9 mouse cellular contexts compared by ENCODE assay signal in the genomic region with DNA sequence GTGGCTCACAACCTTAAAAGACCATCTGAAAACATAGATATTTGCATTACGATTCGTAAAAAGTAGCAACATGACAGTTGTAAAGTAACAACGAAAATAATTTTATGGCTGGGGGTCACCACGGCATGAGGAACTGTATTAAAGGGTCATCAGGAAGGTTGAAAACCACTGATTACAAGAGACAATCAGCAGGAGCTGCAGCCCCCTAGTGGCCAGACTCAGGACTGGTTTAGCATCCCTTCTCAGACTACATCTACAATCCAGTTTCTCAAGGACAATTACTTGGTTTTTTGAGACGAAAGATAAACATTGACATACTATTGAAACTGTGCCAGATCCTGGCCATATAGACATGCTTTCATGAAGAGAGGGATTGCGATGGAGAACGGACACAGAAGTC. TPM values are rescaled to one million over a fixed set of nuclear protein-coding genes. Genes with fewer than 3 reads are reported as not detected.
DNase-seq lines count a peak whose midpoint lies in the region; ATAC-seq and TF ChIP-seq lines count a peak whose summit lies in the region.
"Had no signal": no experiment of that assay in that cellular context is flagged by ENCODE, and none has a peak within 500 bp of the region (broad histone marks: within the 10 kb centered on the region; RNA-seq: fewer than 3 reads in every experiment).

No protein-coding gene starts in this region.

- WGBS in hindbrain, embryonic 10.5 days = 60% methylated on average over 7 of the region's 7 CpGs
- 53% methylated on average over 7 of the region's 7 CpGs for WGBS in hindbrain, embryonic 16.5 days
- WGBS in midbrain, postnatal 0 days = 55% methylated on average over 7 of the region's 7 CpGs

- no peaks in the 10 kb centered on the region for H3K27me3 ChIP-seq in hindbrain, embryonic 10.5 days (ENCODE audit: insufficient read depth, poor library complexity, severe bottlenecking)
- no peaks in the 10 kb centered on the region for H3K27me3 ChIP-seq in hindbrain, embryonic 16.5 days (replicated peaks; ENCODE audit: control insufficient read depth, insufficient read depth, low read length)
- no peaks in the 10 kb centered on the region for H3K27me3 ChIP-seq in midbrain, postnatal 0 days (ENCODE audit: insufficient read depth, low read length)
- H3K27me3 ChIP-seq: embryonic facial prominence, embryonic 13.5 days had no signal

- DNase-seq in hindbrain, embryonic 10.5 days (ENCODE audit: low spot score) = peak; percentile 49
- peak; percentile 26 for DNase-seq in Muller cell, postnatal 12 days (ENCODE audit: inconsistent ontology term)
- peak; percentile 67 for DNase-seq in heart, postnatal 4 days
- DNase-seq in left cerebral cortex, adult 8-10 months (ENCODE audit: low spot score in 2 of 2) = peak; percentile 22 to 46
- peak; percentile 70 for DNase-seq in midbrain, postnatal 0 days (ENCODE audit: low spot score)
- DNase-seq in urinary bladder, postnatal 14 days (ENCODE audit: low spot score) = peak; percentile 58

- H3K4me2 ChIP-seq in hindbrain, embryonic 16.5 days (ENCODE audit: low read length) = no peak overlapping the region
- H3K4me2 ChIP-seq in midbrain, postnatal 0 days (ENCODE audit: low read depth, low read length, poor library complexity, severe bottlenecking) = no peak overlapping the region
- H3K4me2 ChIP-seq: embryonic facial prominence, embryonic 13.5 days had no signal

- TF ChIP-seq CTCF in cortical plate, adult 2 months (IDR thresholded peaks at IDR 0.05; ENCODE audit: extremely low read depth, insufficient read depth, low read length) = peak; percentile 70
- TF ChIP-seq CTCF in midbrain, postnatal 0 days (IDR thresholded peaks at IDR 0.05) = peak; percentile 81

- H3K4me1 ChIP-seq in hindbrain, embryonic 10.5 days (replicated peaks) = no peaks in the 10 kb centered on the region
- no peaks in the 10 kb centered on the region for H3K4me1 ChIP-seq in hindbrain, embryonic 16.5 days (ENCODE audit: control insufficient read depth, insufficient read depth, low read depth, low read length)
- H3K4me1 ChIP-seq in cortical plate, adult 2 months (ENCODE audit: control insufficient read depth, insufficient read depth, low read length) = no peaks in the 10 kb centered on the region
- no peaks in the 10 kb centered on the region for H3K4me1 ChIP-seq in midbrain, postnatal 0 days (ENCODE audit: insufficient read depth, low read length)
- H3K4me1 ChIP-seq: embryonic facial prominence, embryonic 13.5 days had no signal

- TF ChIP-seq POLR2A in cortical plate, adult 2 months (IDR thresholded peaks at IDR 0.05; ENCODE audit: extremely low read depth, insufficient read depth, low read length) = no peak

- H3K4me3 ChIP-seq in hindbrain, embryonic 10.5 days = no peak overlapping the region
- no peak overlapping the region for H3K4me3 ChIP-seq in hindbrain, embryonic 16.5 days (ENCODE audit: low read length)
- H3K4me3 ChIP-seq in cortical plate, adult 2 months (ENCODE audit: insufficient read depth, low read length) = no peak overlapping the region
- H3K4me3 ChIP-seq in midbrain, postnatal 0 days (ENCODE audit: low read depth, low read length) = no peak overlapping the region
- H3K4me3 ChIP-seq: embryonic facial prominence, embryonic 13.5 days had no signal

- no peak for ATAC-seq in hindbrain, embryonic 16.5 days
- ATAC-seq in midbrain, postnatal 0 days (ENCODE audit: low FRiP score) = no peak

- H3K27ac ChIP-seq in hindbrain, embryonic 10.5 days = no peak overlapping the region
- no peak overlapping the region for H3K27ac ChIP-seq in hindbrain, embryonic 16.5 days (ENCODE audit: low read depth, low read length)
- no peak overlapping the region for H3K27ac ChIP-seq in cortical plate, adult 2 months (ENCODE audit: insufficient read depth, low read length)
- H3K27ac ChIP-seq in midbrain, postnatal 0 days (ENCODE audit: low read depth, low read length) = no peak overlapping the region
- H3K27ac ChIP-seq: embryonic facial prominence, embryonic 13.5 days had no signal

- no peaks in the 10 kb centered on the region for H3K36me3 ChIP-seq in hindbrain, embryonic 10.5 days
- no peaks in the 10 kb centered on the region for H3K36me3 ChIP-seq in hindbrain, embryonic 16.5 days (ENCODE audit: control insufficient read depth, insufficient read depth, low read length)
- H3K36me3 ChIP-seq in midbrain, postnatal 0 days (ENCODE audit: insufficient read depth, low read length) = no peaks in the 10 kb centered on the region
- H3K36me3 ChIP-seq: embryonic facial prominence, embryonic 13.5 days had no signal

- no peak overlapping the region for H3K9ac ChIP-seq in hindbrain, embryonic 16.5 days (ENCODE audit: low read depth, low read length)
- H3K9ac ChIP-seq in midbrain, postnatal 0 days (replicated peaks; ENCODE audit: low read length, poor library complexity, severe bottlenecking) = no peak overlapping the region
- H3K9ac ChIP-seq: embryonic facial prominence, embryonic 13.5 days had no signal

- no peaks in the 10 kb centered on the region for H3K9me3 ChIP-seq in hindbrain, embryonic 10.5 days
- no peaks in the 10 kb centered on the region for H3K9me3 ChIP-seq in hindbrain, embryonic 16.5 days (ENCODE audit: control insufficient read depth, low read length)
- no peaks in the 10 kb centered on the region for H3K9me3 ChIP-seq in midbrain, postnatal 0 days (ENCODE audit: low read length)
- H3K9me3 ChIP-seq: embryonic facial prominence, embryonic 13.5 days had no signal

RNA-seq across cellular contexts. Expression of a gene that starts 38.1 kb away (rescaled TPM):
- 0.16 and 0.20 TPM in 2 replicates for polyA plus RNA-seq in hindbrain, embryonic 10.5 days (2016; fragmentation: Nextera tagmentation; extraction: Ambion mirVana)
- polyA plus RNA-seq in hindbrain, embryonic 16.5 days (2015; fragmentation: Nextera tagmentation; extraction: Ambion mirVana) = 3.8 and 4.6 TPM in 2 replicates
- 9.8 and 10.4 TPM in 2 replicates for polyA plus RNA-seq in cortical plate, adult 2 months (2012; rRNA removed)
- total RNA-seq in heart, postnatal 4 days (2021) = 1 to 10 TPM; 1.0 to 1.4 TPM
- total RNA-seq in left cerebral cortex, adult 8-10 months (2022) = 10 to 100 TPM; 18.8 to 20.5 (median 19.0) TPM
- 6.8 and 7.9 TPM in 2 replicates for total RNA-seq in midbrain, postnatal 0 days (2014; rRNA removed)
- 2.0 TPM in 2 replicates for polyA plus RNA-seq in midbrain, postnatal 0 days (2015; fragmentation: Nextera tagmentation; extraction: Ambion mirVana)
